Mouse (Mus musculus) heart, embryonic 12.5 days (tissue): ENCODE results near the gene Lrmda. TPM values are rescaled to one million over a fixed set of nuclear protein-coding genes. Genes with fewer than 3 reads are reported as not detected.

Experiments
- ATAC-seq: fragments of 200-750 bp; cut with Nextera tagmentation; 2 replicates; pipeline ENCODE4 v1.8.0; 2017; ENCODE audit warnings: moderate TSS enrichment, moderate library complexity; ENCODE audit not compliant: insufficient number of reproducible peaks, low FRiP score
- H3K27ac ChIP-seq: fragments of 300-500 bp; sonication (generic); 2 replicates; pipeline ENCODE4 v1.5.1; 2016; ENCODE audit warnings: mild to moderate bottlenecking, moderate library complexity; ENCODE audit not compliant: poor library complexity, severe bottlenecking
- H3K27me3 ChIP-seq: fragments of 300-500 bp; sonication (generic); replicated peaks from 2 replicates; pipeline ENCODE4 v1.6.1; 2016; ENCODE audit warnings: mild to moderate bottlenecking, moderate library complexity
- H3K36me3 ChIP-seq: fragments of 300-500 bp; sonication (generic); 2 replicates; pipeline ENCODE4 v1.6.1; 2016; ENCODE audit warnings: mild to moderate bottlenecking, moderate library complexity
- H3K4me1 ChIP-seq: fragments of 300-500 bp; sonication (generic); replicated peaks from 2 replicates; pipeline ENCODE4 v1.6.1; 2016; ENCODE audit warnings: mild to moderate bottlenecking
- H3K4me2 ChIP-seq: fragments of 300-500 bp; sonication (generic); 2 replicates; pipeline ENCODE4 v1.6.1; 2016; ENCODE audit warnings: mild to moderate bottlenecking, moderate library complexity
- H3K4me3 ChIP-seq: fragments of 300-500 bp; sonication (generic); 2 replicates; pipeline ENCODE4 v1.5.1; 2016; ENCODE audit warnings: mild to moderate bottlenecking
- H3K9ac ChIP-seq: fragments of 300-500 bp; sonication (generic); 2 replicates; pipeline ENCODE4 v1.6.1; 2016; ENCODE audit warnings: mild to moderate bottlenecking, moderate library complexity
- H3K9me3 ChIP-seq: fragments of 300-500 bp; sonication (generic); replicated peaks from 2 replicates; pipeline ENCODE4 v1.6.1; 2016; ENCODE audit warnings: mild to moderate bottlenecking, moderate library complexity
- WGBS: fragments of 180-500 bp; shearing (Covaris S2); methylation state at CpG from one replicate; pipeline ENCODE4 v1.1.7; 2016; 5-methylcytosine and 5-hydroxymethylcytosine counted together
- polyA plus RNA-seq: library from polyadenylated mRNA; unstranded; fragments of >200 nt; fragmentation: Nextera tagmentation; extraction: Ambion mirVana; gene quantifications from 2 replicates; pipeline ENCODE4 v1.2.1, GENCODE M21; 2016

Gene Lrmda
- polyA plus RNA-seq, 1 experiment from 2014 or later: 1.0 TPM

DNA sequence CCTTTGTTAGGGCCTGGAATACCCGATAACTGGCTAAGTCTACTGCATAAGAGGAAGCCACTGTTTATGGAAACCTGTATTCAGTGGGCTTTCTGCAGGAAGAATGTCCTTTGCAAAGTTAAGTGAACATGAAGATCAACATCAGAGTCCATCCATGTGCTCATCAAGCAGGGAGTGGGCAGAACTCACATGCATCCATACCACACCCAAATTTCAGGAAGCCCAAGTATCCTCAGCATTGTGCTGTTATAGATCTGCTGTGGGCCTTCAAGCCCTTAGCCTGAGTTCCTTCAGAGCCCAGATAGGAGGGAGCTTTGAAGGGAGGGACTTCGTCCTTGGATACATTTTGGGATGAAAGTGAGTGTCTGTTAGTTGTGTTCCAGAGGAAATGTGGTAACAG, 681.2 kb downstream of the Lrmda start:
- H3K27ac ChIP-seq: no peak overlapping the region
- H3K4me2 ChIP-seq: no peak overlapping the region
- 79% methylated on average over 2 of the region's 2 CpGs for WGBS
- peaks cover 11% of the 10 kb centered on the region for H3K4me1 ChIP-seq
- H3K4me3 ChIP-seq: no peak overlapping the region
- no peaks in the 10 kb centered on the region for H3K36me3 ChIP-seq
- peaks cover 10% of the 10 kb centered on the region; the same call in 1 of the 2 replicates for H3K27me3 ChIP-seq
- no peak for ATAC-seq
- H3K9me3 ChIP-seq: no peaks in the 10 kb centered on the region
- no peak overlapping the region for H3K9ac ChIP-seq

DNA sequence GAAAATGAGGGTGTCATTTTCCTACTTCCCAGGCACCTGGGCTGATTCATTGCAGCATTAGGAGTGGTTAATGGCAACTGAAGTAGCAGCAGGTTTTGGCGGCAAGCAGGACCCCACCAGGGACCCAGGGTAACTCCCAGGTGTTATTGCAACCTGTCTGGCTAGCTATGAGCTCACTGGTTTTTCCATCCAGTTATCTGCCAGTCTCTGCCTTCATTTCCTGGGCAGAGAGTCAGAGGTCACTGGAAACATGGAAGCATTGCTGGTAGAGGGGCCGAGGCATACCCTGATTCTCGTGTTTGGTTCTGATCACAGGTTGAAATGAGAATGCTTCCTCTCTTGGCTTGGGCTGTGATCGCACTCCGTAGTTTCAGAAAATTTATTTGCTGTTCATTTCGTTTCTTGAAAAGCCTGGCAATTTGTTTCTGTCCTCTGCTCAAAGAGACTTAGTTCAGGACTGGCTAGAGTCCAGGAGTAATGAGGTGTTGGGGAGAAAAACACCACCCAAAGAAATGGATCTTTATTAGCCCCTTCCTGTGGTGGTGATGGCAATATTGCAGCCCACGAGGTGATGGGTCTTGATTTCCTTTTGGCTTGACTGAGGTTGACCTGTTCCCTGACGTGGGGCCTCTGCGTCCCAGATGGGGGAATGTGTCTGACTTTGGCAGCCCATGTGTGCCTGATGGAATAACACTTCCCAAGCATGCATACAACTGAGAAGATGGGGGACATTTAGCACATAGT, 688.6 kb downstream of the Lrmda start:
- no peaks in the 10 kb centered on the region for H3K9me3 ChIP-seq
- no peak overlapping the region for H3K27ac ChIP-seq
- H3K27me3 ChIP-seq: no peaks in the 10 kb centered on the region
- H3K4me1 ChIP-seq: no peaks in the 10 kb centered on the region; the same call in 1 of the 2 replicates
- ATAC-seq: no peak
- H3K4me2 ChIP-seq: no peak overlapping the region
- no peaks in the 10 kb centered on the region for H3K36me3 ChIP-seq
- no peak overlapping the region for H3K4me3 ChIP-seq
- H3K9ac ChIP-seq: no peak overlapping the region
- WGBS: 77% methylated on average over 9 of the region's 9 CpGs

DNA sequence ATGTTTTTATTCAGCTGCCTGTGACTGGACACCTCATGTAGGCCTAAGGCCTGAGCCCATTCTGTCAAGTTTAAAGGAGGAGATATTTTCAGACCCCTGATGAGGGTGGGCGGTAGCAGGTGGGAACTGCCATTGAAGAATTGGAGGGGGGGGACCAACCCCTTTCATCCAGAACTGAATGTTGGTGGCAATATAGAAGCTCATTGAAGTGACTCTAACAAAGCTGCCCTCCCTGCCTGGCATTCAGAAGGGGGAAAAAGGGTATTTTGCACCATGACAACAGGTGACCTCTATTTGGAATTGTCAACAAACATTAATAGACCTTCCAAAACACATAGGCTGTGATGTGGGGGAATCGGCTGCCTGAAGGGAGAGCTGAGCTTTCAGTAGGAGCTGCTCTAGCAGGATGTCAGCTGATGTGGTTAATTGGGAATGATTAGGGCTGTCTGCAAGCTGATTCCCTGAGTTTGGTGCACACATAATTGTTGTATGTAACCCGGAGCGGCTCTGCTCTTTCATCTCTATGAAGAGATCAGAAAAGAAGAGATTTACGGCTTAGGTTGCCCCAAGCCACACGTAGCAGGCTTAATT, 690.7 kb downstream of the Lrmda start:
- 69% methylated on average over 6 of the region's 6 CpGs for WGBS
- Histone ChIP-seq H3K4me2 (no peak overlapping the region), H3K9ac (no peak overlapping the region), H3K4me1 (no peaks in the 10 kb centered on the region; the same call in 1 of the 2 replicates), H3K27me3 (no peaks in the 10 kb centered on the region), H3K36me3 (no peaks in the 10 kb centered on the region), H3K4me3 (no peak overlapping the region), H3K27ac (no peak overlapping the region), H3K9me3 (no peaks in the 10 kb centered on the region)
- no peak for ATAC-seq

DNA sequence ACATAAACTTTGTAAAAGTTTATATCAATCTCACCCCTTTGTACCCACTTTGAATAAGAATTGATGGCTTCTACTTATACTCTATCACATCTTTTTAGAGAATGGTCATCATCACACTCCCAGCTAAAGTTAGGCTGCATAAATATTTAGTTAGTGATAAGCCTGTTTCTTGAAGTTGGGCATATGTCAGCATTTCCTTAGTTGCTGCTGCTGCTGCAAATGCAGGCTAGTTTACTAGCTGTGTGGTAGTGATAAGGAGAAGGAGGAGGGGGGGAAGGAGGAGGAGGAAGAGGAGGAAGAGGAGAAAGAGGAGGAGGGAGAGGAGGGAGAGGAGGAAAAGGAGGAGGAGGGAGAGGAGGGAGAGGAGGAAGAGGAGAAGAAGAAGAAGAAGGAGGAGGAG, 692.9 kb downstream of the Lrmda start:
- Histone ChIP-seq H3K4me3 (no peak overlapping the region), H3K4me1 (peaks cover 8% of the 10 kb centered on the region; the same call in 1 of the 2 replicates), H3K27ac (no peak overlapping the region), H3K9ac (no peak overlapping the region), H3K27me3 (no peaks in the 10 kb centered on the region), H3K4me2 (no peak overlapping the region), H3K36me3 (no peaks in the 10 kb centered on the region), H3K9me3 (no peaks in the 10 kb centered on the region)
- no peak for ATAC-seq

- Histone ChIP-seq H3K4me2 (no peak overlapping the region), H3K9me3 (no peaks in the 10 kb centered on the region), H3K27ac (no peak overlapping the region), H3K4me3 (no peak overlapping the region), H3K4me1 (peaks cover 11% of the 10 kb centered on the region), H3K27me3 (no peaks in the 10 kb centered on the region), H3K9ac (no peak overlapping the region), H3K36me3 (no peaks in the 10 kb centered on the region)
- no peak for ATAC-seq
- 45% methylated on average over 6 of the region's 6 CpGs for WGBS
Measured at GRCm38 (mm10) chr14:22715581-22716378, 696.3 kb downstream of the Lrmda start.

DNA sequence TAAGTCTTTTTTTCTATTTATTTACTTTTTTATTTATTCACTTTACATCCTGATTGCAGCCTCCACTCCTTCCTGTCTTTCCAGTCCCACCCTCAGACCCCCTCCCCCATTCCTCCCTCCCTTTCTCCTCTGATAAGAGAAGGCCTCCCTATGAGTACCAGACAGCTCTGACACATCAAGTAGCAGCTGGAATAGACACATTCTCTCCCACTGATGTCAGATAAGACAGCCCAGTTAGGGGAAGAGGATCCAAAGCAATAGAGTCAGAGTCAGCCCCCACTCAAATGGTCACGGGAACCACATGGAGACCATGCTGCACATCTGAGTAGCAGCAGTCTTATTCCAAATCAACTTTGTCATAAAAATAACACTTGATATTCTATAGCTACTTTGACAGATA, 700.5 kb downstream of the Lrmda start:
- WGBS: 40% methylated on average over 1 of the region's 1 CpGs
- no peak overlapping the region for H3K9ac ChIP-seq

DNA sequence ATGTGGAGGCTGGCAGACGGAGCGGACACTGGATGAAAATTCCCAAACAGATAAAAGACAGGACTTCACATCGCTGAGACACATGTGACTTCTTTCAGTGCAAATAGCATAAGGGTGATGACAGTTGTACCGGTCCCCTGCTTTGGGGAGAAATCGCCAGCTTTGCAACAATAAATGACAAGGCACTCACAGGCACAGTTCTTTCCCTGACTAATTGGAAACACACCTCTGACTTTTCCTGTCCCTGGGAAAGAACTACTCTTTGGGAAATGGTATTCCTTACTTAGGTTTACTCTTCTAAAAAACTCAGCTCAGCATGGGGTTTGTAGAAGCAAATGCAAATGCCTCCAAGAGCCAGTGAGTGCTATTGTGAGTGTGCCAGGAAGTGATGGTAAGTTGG, 702.3 kb downstream of the Lrmda start:
- no peaks in the 10 kb centered on the region for H3K36me3 ChIP-seq
- no peak overlapping the region for H3K27ac ChIP-seq
- no peak overlapping the region for H3K4me3 ChIP-seq
- H3K9ac ChIP-seq: no peak overlapping the region
- peaks cover 3% of the 10 kb centered on the region for H3K4me1 ChIP-seq
- no peak overlapping the region for H3K4me2 ChIP-seq
- no peak for ATAC-seq
- WGBS: 35% methylated on average over 5 of the region's 5 CpGs
- no peaks in the 10 kb centered on the region for H3K9me3 ChIP-seq
- H3K27me3 ChIP-seq: no peaks in the 10 kb centered on the region

More for the DNA sequence above, 700.5 kb downstream of the Lrmda start:
- Histone ChIP-seq H3K36me3 (no peaks in the 10 kb centered on the region), H3K9me3 (no peaks in the 10 kb centered on the region), H3K27ac (no peak overlapping the region), H3K4me3 (no peak overlapping the region), H3K27me3 (no peaks in the 10 kb centered on the region), H3K4me1 (peaks cover 11% of the 10 kb centered on the region), H3K4me2 (no peak overlapping the region)
- no peak for ATAC-seq

DNA sequence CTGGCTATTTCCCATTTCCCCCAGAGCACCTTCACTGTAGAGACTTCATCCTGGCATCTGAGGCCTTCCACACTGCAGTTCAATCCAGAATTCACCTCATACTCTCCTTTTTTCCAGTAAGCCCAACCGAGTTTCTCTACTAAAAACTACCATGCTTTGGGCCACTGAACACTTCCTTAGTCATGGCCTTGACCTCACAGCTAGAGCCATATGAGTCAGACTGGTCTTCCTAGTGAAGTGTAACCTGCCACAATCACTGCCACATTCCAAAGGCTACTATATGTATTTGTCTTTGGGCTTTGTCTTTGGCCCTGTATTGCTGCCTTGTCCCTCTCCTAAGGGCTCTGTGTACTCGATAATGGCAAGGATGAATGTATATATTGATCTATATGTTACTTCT, 708.0 kb downstream of the Lrmda start:
- Histone ChIP-seq H3K27ac (no peak overlapping the region), H3K4me3 (no peak overlapping the region), H3K9ac (no peak overlapping the region), H3K4me2 (no peak overlapping the region), H3K4me1 (no peaks in the 10 kb centered on the region), H3K36me3 (no peaks in the 10 kb centered on the region), H3K9me3 (no peaks in the 10 kb centered on the region), H3K27me3 (peaks cover 5% of the 10 kb centered on the region; the same call in 1 of the 2 replicates)
- no peak for ATAC-seq
- WGBS: 79% methylated on average over 2 of the region's 2 CpGs

GRCm38 (mm10) chr14:22728611-22729223, 709.2 kb downstream of the Lrmda start:
- Histone ChIP-seq H3K27me3 (peaks cover 5% of the 10 kb centered on the region; the same call in 1 of the 2 replicates), H3K9me3 (no peaks in the 10 kb centered on the region), H3K4me1 (no peaks in the 10 kb centered on the region), H3K4me2 (no peak overlapping the region), H3K9ac (no peak overlapping the region), H3K36me3 (no peaks in the 10 kb centered on the region), H3K4me3 (no peak overlapping the region), H3K27ac (no peak overlapping the region)
- no peak for ATAC-seq
- WGBS: 87% methylated on average over 8 of the region's 8 CpGs

- H3K4me1 ChIP-seq: peaks cover 9% of the 10 kb centered on the region
- no peaks in the 10 kb centered on the region for H3K9me3 ChIP-seq
- peak; percentile 29; the same call in 1 of the 2 replicates for ATAC-seq
- H3K27me3 ChIP-seq: no peaks in the 10 kb centered on the region
- peak overlapping the region; percentile 31 for H3K4me2 ChIP-seq
- no peaks in the 10 kb centered on the region for H3K36me3 ChIP-seq
- H3K9ac ChIP-seq: no peak overlapping the region
- WGBS: 54% methylated on average over 11 of the region's 11 CpGs
- no peak overlapping the region; the same call in 1 of the 2 replicates for H3K27ac ChIP-seq
- H3K4me3 ChIP-seq: no peak overlapping the region
Measured at GRCm38 (mm10) chr14:22738603-22739002, 719.1 kb downstream of the Lrmda start.

- Histone ChIP-seq H3K27ac (no peak overlapping the region), H3K4me1 (peaks cover 20% of the 10 kb centered on the region), H3K36me3 (no peaks in the 10 kb centered on the region), H3K9me3 (no peaks in the 10 kb centered on the region), H3K4me2 (no peak overlapping the region), H3K27me3 (no peaks in the 10 kb centered on the region), H3K9ac (no peak overlapping the region), H3K4me3 (no peak overlapping the region)
- ATAC-seq: no peak
Measured at GRCm38 (mm10) chr14:22742527-22742926, 723.0 kb downstream of the Lrmda start.
